Mouse (Mus musculus) MEL (cell line): Measurements from ENCODE around the gene Slc30a1. TPM values are rescaled to one million over a fixed set of nuclear protein-coding genes. Genes with fewer than 3 reads are reported as not detected.

ENCODE experiments used
- DNase-seq: peaks from one replicate; pipeline ENCODE4 v3.0.0; 2011; ENCODE audit warnings: low read depth, low spot score
- H3K27ac ChIP-seq: 2 replicates; pipeline ENCODE4 v1.5.1; 2012; ENCODE audit warnings: low read depth, mild to moderate bottlenecking, control low read depth, low read length, moderate library complexity; ENCODE audit not compliant: control insufficient read depth
- H3K27me3 ChIP-seq, 2 experiments: fragments of 150-350 bp in 1 of 2; sonication (generic) in 1 of 2; 2 replicates each; pipeline ENCODE4 v1.6.1; 2012; ENCODE audit warnings: low read length in 2 of 2, mild to moderate bottlenecking in 2 of 2, improper control_type of control experiment in 1 of 2, moderate library complexity in 1 of 2; ENCODE audit not compliant: insufficient read depth in 2 of 2, control insufficient read depth in 1 of 2
- H3K36me3 ChIP-seq, 2 experiments: 2 replicates each; pipeline ENCODE4 v1.6.1; 2012 to 2014; ENCODE audit warnings: low read length in 2 of 2, improper control_type of control experiment in 1 of 2, inconsistent platforms in 1 of 2, mild to moderate bottlenecking in 1 of 2; ENCODE audit not compliant: insufficient read depth in 2 of 2, control insufficient read depth in 1 of 2
- H3K4me1 ChIP-seq, 2 experiments: fragments of 150-350 bp in 1 of 2; sonication (generic) in 1 of 2; 2 replicates each; pipeline ENCODE4 v1.6.1; 2012; ENCODE audit warnings: low read length in 2 of 2, improper control_type of control experiment in 1 of 2, mild to moderate bottlenecking in 1 of 2; ENCODE audit not compliant: insufficient read depth in 2 of 2, control insufficient read depth in 1 of 2
- H3K4me3 ChIP-seq, 2 experiments: fragments of 150-350 bp in 1 of 2; sonication (generic) in 1 of 2; 2 replicates each; pipeline ENCODE4 v1.5.1; 2012; ENCODE audit warnings: low read depth in 2 of 2, low read length in 2 of 2, mild to moderate bottlenecking in 2 of 2, moderate library complexity in 2 of 2, control low read depth in 1 of 2, improper control_type of control experiment in 1 of 2; ENCODE audit not compliant: control insufficient read depth in 1 of 2, insufficient read depth in 1 of 2
- H3K79me2 ChIP-seq: 2 replicates; pipeline ENCODE4 v1.6.1; 2012; ENCODE audit warnings: mild to moderate bottlenecking, low read length, moderate library complexity; ENCODE audit not compliant: control insufficient read depth, poor library complexity, insufficient read depth
- H3K9ac ChIP-seq: 2 replicates; pipeline ENCODE4 v1.6.1; 2012; ENCODE audit warnings: low read depth, mild to moderate bottlenecking, control low read depth, low read length, moderate library complexity; ENCODE audit not compliant: control insufficient read depth, poor library complexity, severe bottlenecking
- H3K9me3 ChIP-seq: fragments of 150-350 bp; sonication (generic); replicated peaks from 2 replicates; pipeline ENCODE4 v1.6.1; 2012; ENCODE audit warnings: mild to moderate bottlenecking, low read length, improper control_type of control experiment, moderate library complexity; ENCODE audit not compliant: insufficient read depth
- CHD1 ChIP-seq: IDR thresholded peaks from 2 replicates; pipeline ENCODE4 v1.6.1; 2012; ENCODE audit warnings: low read depth, mild to moderate bottlenecking, inconsistent platforms, low read length, improper control_type of control experiment
- EP300 ChIP-seq, 2 experiments: IDR thresholded peaks; 2 replicates each; pipeline ENCODE4 v1.6.1; 2011; ENCODE audit warnings: improper control_type of control experiment in 2 of 2, low read length in 2 of 2, low read depth in 1 of 2, mild to moderate bottlenecking in 1 of 2
- ETS1 ChIP-seq: IDR thresholded peaks from 2 replicates; pipeline ENCODE4 v1.6.1; 2012; ENCODE audit warnings: low read depth, mild to moderate bottlenecking, inconsistent platforms, low read length, improper control_type of control experiment, moderate library complexity
- GABPA ChIP-seq: IDR thresholded peaks from 2 replicates; pipeline ENCODE4 v1.6.1; 2012; ENCODE audit warnings: low read depth, mild to moderate bottlenecking, inconsistent platforms, low read length, improper control_type of control experiment, moderate library complexity
- GATA1 ChIP-seq: IDR thresholded peaks from 2 replicates; pipeline ENCODE4 v1.6.1; 2011; ENCODE audit warnings: low read depth, low read length, improper control_type of control experiment
- JUND ChIP-seq: IDR thresholded peaks from 2 replicates; pipeline ENCODE4 v1.6.1; 2011; ENCODE audit warnings: low read depth, mild to moderate bottlenecking, improper control_type of control experiment, low read length
- KAT2A ChIP-seq: conservative IDR thresholded peaks from 2 replicates; pipeline ENCODE4 v1.6.1; 2012; ENCODE audit warnings: low read depth, low read length, improper control_type of control experiment, inconsistent platforms
- MAFK ChIP-seq: IDR thresholded peaks from 2 replicates; pipeline ENCODE4 v1.6.1; 2011; ENCODE audit warnings: low read depth, mild to moderate bottlenecking, low read length, improper control_type of control experiment, borderline replicate concordance
- MAX ChIP-seq: IDR thresholded peaks from 2 replicates; pipeline ENCODE4 v1.6.1; 2011; ENCODE audit warnings: low read length, improper control_type of control experiment
- MXI1 ChIP-seq: IDR thresholded peaks from 2 replicates; pipeline ENCODE4 v1.6.1; 2011; ENCODE audit warnings: mild to moderate bottlenecking, low read depth, low read length, improper control_type of control experiment
- MYB ChIP-seq: IDR thresholded peaks from 2 replicates; pipeline ENCODE4 v1.6.1; 2011; ENCODE audit warnings: mild to moderate bottlenecking, low read depth, low read length, improper control_type of control experiment
- MYC ChIP-seq: IDR thresholded peaks from 2 replicates; pipeline ENCODE4 v1.6.1; 2011; ENCODE audit warnings: low read depth, mild to moderate bottlenecking, low read length, improper control_type of control experiment, moderate library complexity
- POLR2AphosphoS2 ChIP-seq: IDR thresholded peaks from 2 replicates; pipeline ENCODE4 v1.6.1; 2011; ENCODE audit warnings: low read length, improper control_type of control experiment
- POLR2AphosphoS5 ChIP-seq: IDR thresholded peaks from 2 replicates; pipeline ENCODE4 v1.6.1; 2012; ENCODE audit warnings: low read depth, borderline replicate concordance, mild to moderate bottlenecking, inconsistent platforms, low read length, moderate library complexity, mixed read lengths
- RAD21 ChIP-seq: IDR thresholded peaks from 2 replicates; pipeline ENCODE4 v1.6.1; 2011; ENCODE audit warnings: mild to moderate bottlenecking, low read depth, low read length, improper control_type of control experiment
- SIN3A ChIP-seq: IDR thresholded peaks from 2 replicates; pipeline ENCODE4 v1.6.1; 2012; ENCODE audit warnings: low read length, improper control_type of control experiment, inconsistent platforms
- SMC3 ChIP-seq: IDR thresholded peaks from 2 replicates; pipeline ENCODE4 v1.6.1; 2011; ENCODE audit warnings: low read depth, low read length, improper control_type of control experiment
- TAL1 ChIP-seq: IDR thresholded peaks from 2 replicates; pipeline ENCODE4 v1.6.1; 2012; ENCODE audit warnings: mild to moderate bottlenecking, inconsistent platforms, low read length, moderate library complexity, mixed read lengths
- TBP ChIP-seq: IDR thresholded peaks from 2 replicates; pipeline ENCODE4 v1.8.0; 2011; ENCODE audit warnings: low read depth, low read length, improper control_type of control experiment
- TCF12 ChIP-seq: IDR thresholded peaks from 2 replicates; pipeline ENCODE4 v1.6.1; 2014; ENCODE audit warnings: low read depth, mild to moderate bottlenecking, inconsistent platforms, low read length, improper control_type of control experiment, moderate library complexity
- UBTF ChIP-seq: IDR thresholded peaks from 2 replicates; pipeline ENCODE4 v1.6.1; 2012; ENCODE audit warnings: low read depth, mild to moderate bottlenecking, inconsistent platforms, low read length, improper control_type of control experiment, moderate library complexity, borderline replicate concordance; ENCODE audit not compliant: insufficient read depth
- USF1 ChIP-seq: IDR thresholded peaks from 2 replicates; pipeline ENCODE4 v1.6.1; 2014; ENCODE audit warnings: low read depth, mild to moderate bottlenecking, inconsistent platforms, low read length, improper control_type of control experiment, moderate library complexity
- ZKSCAN1 ChIP-seq: IDR thresholded peaks from 2 replicates; pipeline ENCODE4 v1.6.1; 2012; ENCODE audit warnings: low read depth, mild to moderate bottlenecking, inconsistent platforms, low read length, improper control_type of control experiment, moderate library complexity
- ZMIZ1 ChIP-seq: IDR thresholded peaks from 2 replicates; pipeline ENCODE4 v1.6.1; 2012; ENCODE audit warnings: low read depth, mild to moderate bottlenecking, inconsistent platforms, low read length, improper control_type of control experiment, moderate library complexity
- ZNF384 ChIP-seq: IDR thresholded peaks from 2 replicates; pipeline ENCODE4 v1.6.1; 2012; ENCODE audit warnings: low read depth, mild to moderate bottlenecking, inconsistent platforms, low read length, improper control_type of control experiment
- polyA plus RNA-seq, 2 experiments: library from polyadenylated mRNA; stranded (reverse) in 1 of 2; unstranded in 1 of 2; fragments of >175 nt in 1 of 2; fragments of >200 nt in 1 of 2; gene quantifications; 2 replicates each; pipeline versions ENCODE4 v1.2.1 to v1.2.4; 2012; ENCODE audit warnings: low replicate concordance in 2 of 2, low read depth in 1 of 2; ENCODE audit not compliant: insufficient read length in 2 of 2, insufficient read depth in 1 of 2, missing spikeins in 1 of 2
- total RNA-seq: library from RNA; depleted of rRNA; stranded (reverse); fragments of 300-350 nt; gene quantifications from 2 replicates; pipeline ENCODE4 v1.2.3, GENCODE M21; 2012

The Slc30a1 gene
- total and polyA plus RNA-seq, 3 experiments: 10.4 to 10.7 TPM; not detected in 1

- Histone ChIP-seq H3K9me3 (no peaks in the 10 kb centered on the region), H3K36me3 (no peaks in the 10 kb centered on the region), H3K4me3 (no peak overlapping the region), H3K27ac (no peak overlapping the region), H3K4me1 (no peaks in the 10 kb centered on the region; a peak in 1 of 4 replicates), H3K9ac (no peak overlapping the region), H3K27me3 (peaks cover 13 to 17% of the 10 kb centered on the region in 2 experiments), H3K79me2 (no peaks in the 10 kb centered on the region)
- DNase-seq: no peak
- TF ChIP-seq EP300 (IDR thresholded peaks at IDR 0.05; ENCODE audit: low read depth in 1 of 2, low read length in 2 of 2): no peak
- TF ChIP-seq POLR2AphosphoS2: no peak
- no peak for TF ChIP-seq GABPA
- TF ChIP-seq TAL1: no peak
- TF ChIP-seq RAD21: no peak
- no peak for TF ChIP-seq USF1
- TF ChIP-seq SIN3A: no peak
- TF ChIP-seq MAFK: no peak
- no peak for TF ChIP-seq JUND
- no peak for TF ChIP-seq ZKSCAN1
- TF ChIP-seq UBTF: no peak
- TF ChIP-seq MYC: no peak
- no peak for TF ChIP-seq MAX
- no peak for TF ChIP-seq POLR2AphosphoS5
- TF ChIP-seq KAT2A: no peak
- TF ChIP-seq ZNF384: no peak
- TF ChIP-seq TBP: no peak
- no peak for TF ChIP-seq ETS1
- TF ChIP-seq MXI1: no peak
Observed at GRCm38 (mm10) chr1:191943638-191944037, 37.1 kb downstream of the Slc30a1 start.

- no peak for DNase-seq
- Histone ChIP-seq H3K36me3 (no peaks in the 10 kb centered on the region), H3K27ac (no peak overlapping the region), H3K9ac (no peak overlapping the region), H3K27me3 (peaks cover 13 to 18% of the 10 kb centered on the region in 2 experiments), H3K4me1 (no peaks in the 10 kb centered on the region; a peak in 1 of 4 replicates), H3K79me2 (no peaks in the 10 kb centered on the region), H3K4me3 (no peak overlapping the region), H3K9me3 (no peaks in the 10 kb centered on the region)
- TF ChIP-seq ZMIZ1 (no peak), MYB (no peak), TAL1 (no peak), POLR2AphosphoS5 (no peak), TCF12 (no peak), SMC3 (no peak), CHD1 (no peak), RAD21 (no peak), ETS1 (no peak), GATA1 (no peak), USF1 (no peak), MYC (no peak)
Observed at GRCm38 (mm10) chr1:191945341-191945740, 38.8 kb downstream of the Slc30a1 start.
